In genomic region chr5:72723429-72723828, GRCm38 (mm10) we compare ENCODE assay signal across 23 mouse cellular contexts. TPM values are rescaled to one million over a fixed set of nuclear protein-coding genes. Genes with fewer than 3 reads are reported as not detected.
"Had no signal": no experiment of that assay in that cellular context is flagged by ENCODE, and none has a peak within 500 bp of the region (broad histone marks: within the 10 kb centered on the region; RNA-seq: fewer than 3 reads in every experiment).

No protein-coding gene starts in this region.

- H3K4me3 ChIP-seq: limb, embryonic 12.5 days; limb, embryonic 15.5 days; liver, embryonic 12.5 days; liver, embryonic 15.5 days; megakaryocyte, embryonic 14.5 days; midbrain, embryonic 10.5 days; midbrain, embryonic 13.5 days; myocyte; neural tube, embryonic 13.5 days; stomach, embryonic 15.5 days had no signal

- ATAC-seq: liver, embryonic 12.5 days; midbrain, embryonic 13.5 days; midbrain, embryonic 16.5 days had no signal

- H3K9ac ChIP-seq: limb, embryonic 12.5 days; limb, embryonic 15.5 days; liver, embryonic 12.5 days; liver, embryonic 15.5 days; midbrain, embryonic 13.5 days; neural tube, embryonic 13.5 days; stomach, embryonic 15.5 days had no signal

- DNase-seq: kidney, adult 18-20 months; kidney, adult 9 months; kidney, postnatal 14 days; kidney, postnatal 4 days; left cerebral cortex, postnatal 4 days; lung, adult 2 months; retina, postnatal 1 day; right cerebral cortex, postnatal 25 days; spleen, adult 18-20 months; thymus, postnatal 25 days had no signal

- H3K4me1 ChIP-seq: limb, embryonic 12.5 days; limb, embryonic 15.5 days; liver, embryonic 12.5 days; liver, embryonic 15.5 days; midbrain, embryonic 10.5 days; midbrain, embryonic 13.5 days; neural tube, embryonic 13.5 days; stomach, embryonic 15.5 days had no signal

- H3K4me2 ChIP-seq: limb, embryonic 12.5 days; limb, embryonic 15.5 days; liver, embryonic 12.5 days; liver, embryonic 15.5 days; midbrain, embryonic 13.5 days; neural tube, embryonic 13.5 days; stomach, embryonic 15.5 days had no signal

- H3K9me3 ChIP-seq: limb, embryonic 12.5 days; limb, embryonic 15.5 days; liver, embryonic 12.5 days; liver, embryonic 15.5 days; megakaryocyte, embryonic 14.5 days; midbrain, embryonic 10.5 days; midbrain, embryonic 13.5 days; neural tube, embryonic 13.5 days; stomach, embryonic 15.5 days had no signal

- H3K27ac ChIP-seq: limb, embryonic 12.5 days; limb, embryonic 15.5 days; liver, embryonic 12.5 days; liver, embryonic 15.5 days; midbrain, embryonic 10.5 days; midbrain, embryonic 13.5 days; neural tube, embryonic 13.5 days; stomach, embryonic 15.5 days had no signal

- H3K27me3 ChIP-seq: limb, embryonic 12.5 days; limb, embryonic 15.5 days; liver, embryonic 12.5 days; liver, embryonic 15.5 days; midbrain, embryonic 13.5 days; neural tube, embryonic 13.5 days; stomach, embryonic 15.5 days had no signal

- H3K36me3 ChIP-seq: limb, embryonic 12.5 days; limb, embryonic 15.5 days; liver, embryonic 12.5 days; liver, embryonic 15.5 days; midbrain, embryonic 10.5 days; midbrain, embryonic 13.5 days; neural tube, embryonic 13.5 days; stomach, embryonic 15.5 days had no signal

RNA-seq across cellular contexts. Expression of gene Txk, which starts 29.1 kb away (rescaled TPM):
- total RNA-seq: layer of hippocampus, adult 18-20 months; layer of hippocampus, postnatal 14 days had no signal
- polyA plus RNA-seq: limb, embryonic 12.5 days; midbrain, embryonic 10.5 days; midbrain, embryonic 16.5 days had no signal
